Mouse (Mus musculus) liver, adult 2 months (tissue): ENCODE results near the gene Npy5r. TPM values are rescaled to one million over a fixed set of nuclear protein-coding genes. Genes with fewer than 3 reads are reported as not detected.

Experiments used
- DNase-seq: peaks from one replicate; pipeline ENCODE4 v3.0.0-alpha.2; 2011; ENCODE audit warnings: low read depth, low spot score; ENCODE audit errors: extremely low read depth
- H3K27ac ChIP-seq: fragments of 200-500 bp; replicated peaks from 2 replicates; pipeline ENCODE4 v1.5.1; 2012; ENCODE audit warnings: low read depth, mild to moderate bottlenecking, control low read depth, inconsistent platforms, low read length; ENCODE audit not compliant: insufficient read depth
- H3K27me3 ChIP-seq: fragments of 200-500 bp; 2 replicates; pipeline ENCODE4 v1.6.1; 2012; ENCODE audit warnings: mild to moderate bottlenecking, moderate library complexity, low read length, inconsistent platforms; ENCODE audit not compliant: control insufficient read depth, insufficient read depth
- H3K36me3 ChIP-seq: fragments of 200-500 bp; 2 replicates; pipeline ENCODE4 v1.6.1; 2012; ENCODE audit warnings: low read length, inconsistent platforms; ENCODE audit not compliant: control insufficient read depth, insufficient read depth
- H3K4me1 ChIP-seq: fragments of 200-500 bp; 2 replicates; pipeline ENCODE4 v1.6.1; 2011; ENCODE audit warnings: low read length; ENCODE audit not compliant: control insufficient read depth, insufficient read depth
- H3K4me3 ChIP-seq: fragments of 200-500 bp; 2 replicates; pipeline ENCODE4 v1.5.1; 2011; ENCODE audit warnings: low read depth, mild to moderate bottlenecking, control low read depth, low read length, moderate library complexity; ENCODE audit not compliant: insufficient read depth
- H3K79me2 ChIP-seq: fragments of 200-500 bp; 2 replicates; pipeline ENCODE4 v1.6.1; 2012; ENCODE audit warnings: inconsistent platforms, mild to moderate bottlenecking, low read length, moderate library complexity; ENCODE audit not compliant: control insufficient read depth, insufficient read depth
- H3K9ac ChIP-seq: fragments of 200-500 bp; 2 replicates; pipeline ENCODE4 v1.6.1; 2012; ENCODE audit warnings: low read depth, mild to moderate bottlenecking, control low read depth, inconsistent platforms, low read length
- CTCF ChIP-seq: fragments of 200-500 bp; IDR thresholded peaks from 2 replicates; pipeline ENCODE4 v1.5.1; 2011; ENCODE audit warnings: low read depth, low read length, control low read depth
- POLR2A ChIP-seq: fragments of 200-500 bp; IDR thresholded peaks from 2 replicates; pipeline ENCODE4 v1.6.1; 2011; ENCODE audit warnings: low read length, control low read depth; ENCODE audit not compliant: insufficient read depth; ENCODE audit errors: extremely low read depth
- WGBS: fragments of 180-500 bp; shearing (Covaris S2); methylation state at CpG from one replicate; pipeline ENCODE4 v1.1.7; 2018; 5-methylcytosine and 5-hydroxymethylcytosine counted together
- polyA plus RNA-seq: library from polyadenylated mRNA; depleted of rRNA; stranded (reverse); fragments of >200 nt; gene quantifications from 2 replicates; pipeline ENCODE4 v1.2.3, GENCODE M21; 2012; rRNA removed
- total RNA-seq: library from RNA; depleted of rRNA; stranded (reverse); fragments of >200 nt; gene quantifications from 2 replicates; pipeline ENCODE4 v1.2.3, GENCODE M21; 2014; rRNA removed

The Npy5r gene
- total and polyA plus RNA-seq, 2 experiments: not detected

DNA sequence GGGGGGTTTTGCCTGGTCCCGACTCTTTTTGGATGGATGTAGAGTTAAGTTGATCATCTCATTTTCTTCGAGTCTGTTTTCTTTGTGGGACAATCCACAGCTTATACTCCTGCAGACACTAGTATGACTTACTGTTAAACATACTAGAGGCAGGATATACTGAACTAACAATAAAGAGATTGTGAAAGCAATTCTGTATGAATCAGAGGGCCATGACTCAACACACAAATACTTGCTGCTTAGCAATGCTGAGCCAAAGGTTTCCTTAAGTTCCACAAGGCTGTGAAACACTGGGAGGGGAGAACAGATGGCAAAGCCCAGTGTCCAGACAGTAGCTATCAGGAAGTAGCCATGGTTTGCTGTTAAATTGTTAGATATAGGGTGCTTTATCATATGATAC lies 6.7 kb downstream of the Npy5r start:
- Histone ChIP-seq H3K9ac (no peak overlapping the region), H3K36me3 (no peaks in the 10 kb centered on the region), H3K27me3 (peaks cover 2% of the 10 kb centered on the region; the same call in 1 of the 2 replicates), H3K79me2 (no peaks in the 10 kb centered on the region), H3K27ac (no peak overlapping the region), H3K4me3 (no peak overlapping the region), H3K4me1 (no peaks in the 10 kb centered on the region)
- TF ChIP-seq CTCF (no peak), POLR2A (no peak)
- WGBS: 78% methylated on average over 2 of the region's 2 CpGs
- DNase-seq: no peak

GRCm38 (mm10) chr8:66630721-66631120 lies 57.2 kb downstream of the Npy5r start:
- Histone ChIP-seq H3K36me3 (no peaks in the 10 kb centered on the region), H3K9ac (no peak overlapping the region), H3K4me3 (no peak overlapping the region), H3K79me2 (no peaks in the 10 kb centered on the region), H3K27ac (no peak overlapping the region), H3K27me3 (no peaks in the 10 kb centered on the region), H3K4me1 (no peaks in the 10 kb centered on the region)
- DNase-seq: no peak
- WGBS: 34% methylated on average over 1 of the region's 1 CpGs
- TF ChIP-seq POLR2A: no peak
- TF ChIP-seq CTCF: no peak

Other genes starting within 250 kb of the Npy5r start
- 2.9 and 3.4 TPM in 2 replicates for gene Tma16, start 201.6 kb downstream of the Npy5r start, total RNA-seq
- gene Tma16, start 201.6 kb downstream of the Npy5r start, polyA plus RNA-seq: 0.55 and 1.5 TPM in 2 replicates
- gene Tktl2, start 176.4 kb downstream of the Npy5r start, total RNA-seq: not detected in 2 replicates
- not detected in 2 replicates for gene Tktl2, start 176.4 kb downstream of the Npy5r start, polyA plus RNA-seq
- 0.09 and 0.13 TPM in 2 replicates for gene Npy1r, start 9.1 kb upstream of the Npy5r start, total RNA-seq
- 0.02 TPM in 1 of 2 replicates, not detected in the other for gene Npy1r, start 9.1 kb upstream of the Npy5r start, polyA plus RNA-seq
- 1.5 TPM in 2 replicates for gene Naf1, start 172.1 kb upstream of the Npy5r start, total RNA-seq
- gene Naf1, start 172.1 kb upstream of the Npy5r start, polyA plus RNA-seq: 1.4 TPM in 2 replicates